Mouse (Mus musculus): ENCODE data around the gene Prkca.

DNA sequence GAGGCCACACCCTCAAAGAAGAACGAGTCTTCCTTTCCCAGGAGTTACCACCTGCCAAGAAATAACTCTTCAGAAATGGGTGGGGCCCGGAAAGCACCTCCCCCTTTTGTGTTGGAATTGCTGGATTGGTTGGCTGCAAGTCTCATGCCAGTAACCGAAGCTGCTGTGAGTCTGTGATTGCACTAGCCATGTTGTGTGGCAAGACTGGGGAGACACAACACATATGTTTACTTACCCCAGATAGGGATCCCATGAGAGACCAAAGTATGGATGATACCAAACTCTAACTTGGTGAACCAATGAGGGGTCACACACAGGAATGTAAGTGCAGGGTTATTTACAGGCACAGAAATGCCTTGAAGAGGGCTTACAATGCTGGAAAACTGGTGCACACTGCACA is 38.9 kb upstream of the Prkca start:
- TF ChIP-seq CTCF (IDR thresholded peaks at IDR 0.05; ENCODE audit: insufficient read depth, low read depth, low read length) (no peak), POLR2A (IDR thresholded peaks at IDR 0.05; ENCODE audit: insufficient read depth, low read depth, low read length) (no peak)

Measured in olfactory bulb, adult 2 months (tissue).